32 mouse cellular contexts compared by ENCODE assay signal in the genomic region with DNA sequence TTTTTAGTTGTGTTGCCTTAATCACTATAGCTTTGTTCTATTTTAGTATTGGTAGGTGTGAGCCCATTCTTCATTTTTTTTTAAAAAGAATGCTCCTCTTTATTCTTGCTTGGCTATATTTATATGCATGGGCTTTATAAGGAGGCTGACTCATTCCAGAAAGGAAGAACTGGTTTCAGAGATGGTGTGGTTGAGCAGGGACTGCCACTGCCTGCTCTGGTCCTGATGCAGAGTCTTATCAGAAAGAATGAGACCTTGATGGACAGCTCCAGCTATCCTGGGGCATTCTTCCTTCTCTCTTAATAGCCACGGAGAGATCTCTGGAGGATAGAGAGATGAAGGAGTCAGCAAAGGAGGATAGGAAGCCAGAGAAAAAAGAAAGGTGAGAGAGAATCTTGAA. TPM values are rescaled to one million over a fixed set of nuclear protein-coding genes. Genes with fewer than 3 reads are reported as not detected.
"Had no signal": no experiment of that assay in that cellular context is flagged by ENCODE, and none has a peak within 500 bp of the region (broad histone marks: within the 10 kb centered on the region; RNA-seq: fewer than 3 reads in every experiment).

No protein-coding gene starts in this region.

- H3K4me3 ChIP-seq: heart, adult 2 months; heart, embryonic 13.5 days; heart, embryonic 15.5 days; hindbrain, embryonic 10.5 days; hindbrain, embryonic 13.5 days; hindbrain, embryonic 15.5 days; kidney, embryonic 15.5 days; limb, embryonic 13.5 days; limb, embryonic 15.5 days; liver, embryonic 12.5 days had no signal

- H3K4me1 ChIP-seq: heart, embryonic 13.5 days; heart, embryonic 15.5 days; hindbrain, embryonic 13.5 days; hindbrain, embryonic 15.5 days; kidney, embryonic 15.5 days; limb, embryonic 13.5 days; limb, embryonic 15.5 days; liver, embryonic 12.5 days had no signal

- DNase-seq: gastrocnemius, postnatal 14 days; heart, adult 2 months; heart, postnatal 14 days; heart, postnatal 36 days; kidney, adult 11 months; kidney, adult 2 months; kidney, adult 9 months; kidney, postnatal 14 days; kidney, postnatal 36 days; layer of hippocampus, adult 9-11 months; layer of hippocampus, postnatal 36 days had no signal

- H3K27ac ChIP-seq: heart, adult 2 months; heart, embryonic 13.5 days; heart, embryonic 15.5 days; hindbrain, embryonic 13.5 days; hindbrain, embryonic 15.5 days; hindbrain, postnatal 0 days; kidney, embryonic 15.5 days; kidney, postnatal 0 days; limb, embryonic 13.5 days; limb, embryonic 15.5 days; liver, embryonic 12.5 days; liver, embryonic 14.5 days had no signal

RNA-seq across cellular contexts. Expression of a gene that starts 57.9 kb away (rescaled TPM):
- total RNA-seq: gastrocnemius, adult 18-20 months; gastrocnemius, adult 8-10 months; gastrocnemius, postnatal 14 days; gastrocnemius, postnatal 4 days; granulocyte monocyte progenitor cell, adult 5-6 weeks; heart, adult 2 months; heart, postnatal 14 days; heart, postnatal 36 days; liver, adult 2 months had no signal
- polyA plus RNA-seq: heart, adult 2 months; heart, embryonic 11.5 days; heart, embryonic 13.5 days; heart, embryonic 15.5 days; heart, postnatal 0 days; kidney, adult 2 months; large intestine, adult 2 months; limb, embryonic 15.5 days; liver, embryonic 12.5 days; liver, embryonic 14.5 days; liver, embryonic 16.5 days had no signal
